Mouse (Mus musculus): Measurements from ENCODE around the gene Ubtfl1. TPM values are rescaled to one million over a fixed set of nuclear protein-coding genes. Genes with fewer than 3 reads are reported as not detected.
"Not testable (repeated sequence)": the region's sequence is repeated elsewhere in the genome, so short reads cannot be mapped to it uniquely, and the experiment has no call there.

The Ubtfl1 gene
- not detected in 2 replicates for polyA plus RNA-seq (2015; fragmentation: Nextera tagmentation; extraction: Ambion mirVana)

DNA sequence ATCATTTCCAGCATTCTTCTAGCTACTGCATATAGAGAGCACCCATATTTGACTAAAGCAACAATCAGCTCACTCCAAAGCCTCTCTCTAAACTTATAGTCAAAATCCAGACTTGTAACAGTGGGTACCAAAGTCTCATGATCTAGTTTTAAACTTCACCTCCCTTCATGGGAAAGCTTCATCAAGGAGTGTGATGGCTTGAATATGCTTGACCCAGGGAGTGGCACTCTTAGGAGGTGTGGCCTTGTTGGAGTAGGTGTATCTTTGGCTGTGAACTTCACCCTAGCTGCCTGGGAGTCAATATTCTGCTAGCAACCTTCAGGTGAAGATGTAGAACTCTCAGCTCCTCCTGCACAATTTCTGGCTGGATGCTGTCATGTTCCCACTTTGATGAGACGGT, at the start of gene Ubtfl1:
Gene Ubtfl1 (plus strand): TSS at position 301 of the 400 bp plus-strand sequence.
- WGBS = 60% methylated on average over 1 of the region's 1 CpGs
- Histone ChIP-seq H3K4me2 (no peak within 1 kb of the TSS), H3K4me3 (no peak within 1 kb of the TSS), H3K27me3 (replicated peaks) (no peaks in the 10 kb centered on the region), H3K4me1 (no peaks in the 10 kb centered on the region), H3K9ac (no peak within 1 kb of the TSS), H3K9me3 (no peaks in the 10 kb centered on the region), H3K36me3 (no peaks in the 10 kb centered on the region), H3K27ac (replicated peaks) (no peak within 1 kb of the TSS)
- ATAC-seq (ENCODE audit: extremely low read depth, insufficient number of reproducible peaks, low FRiP score, low TSS enrichment) = no peak

DNA sequence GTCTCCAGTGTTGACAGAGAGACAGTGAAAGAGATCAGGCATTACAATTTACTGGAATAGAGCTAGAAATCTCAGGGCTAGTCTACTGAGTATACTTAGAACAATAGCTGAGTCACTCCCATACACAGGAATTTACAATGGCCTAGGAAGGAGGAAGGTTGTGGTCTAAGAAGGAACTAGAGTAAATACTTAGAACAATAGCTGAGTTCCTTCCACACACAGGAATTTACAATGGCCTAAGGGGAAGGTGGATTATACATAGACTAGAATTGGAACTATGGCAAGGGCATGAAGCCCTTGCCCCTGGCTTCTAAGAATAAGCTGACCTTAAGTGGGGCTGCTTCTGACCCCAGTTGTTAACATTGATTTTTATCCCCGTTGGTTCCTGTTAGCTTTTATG, 31.2 kb upstream of the Ubtfl1 start:
- H3K36me3 ChIP-seq; H3K9ac ChIP-seq; H3K4me3 ChIP-seq; ATAC-seq (ENCODE audit: extremely low read depth, insufficient number of reproducible peaks, low FRiP score, low TSS enrichment); H3K27ac ChIP-seq (replicated peaks); H3K4me1 ChIP-seq; H3K27me3 ChIP-seq (replicated peaks); H3K9me3 ChIP-seq; H3K4me2 ChIP-seq: not testable (repeated sequence)
- WGBS = 68% methylated on average over 1 of the region's 1 CpGs

DNA sequence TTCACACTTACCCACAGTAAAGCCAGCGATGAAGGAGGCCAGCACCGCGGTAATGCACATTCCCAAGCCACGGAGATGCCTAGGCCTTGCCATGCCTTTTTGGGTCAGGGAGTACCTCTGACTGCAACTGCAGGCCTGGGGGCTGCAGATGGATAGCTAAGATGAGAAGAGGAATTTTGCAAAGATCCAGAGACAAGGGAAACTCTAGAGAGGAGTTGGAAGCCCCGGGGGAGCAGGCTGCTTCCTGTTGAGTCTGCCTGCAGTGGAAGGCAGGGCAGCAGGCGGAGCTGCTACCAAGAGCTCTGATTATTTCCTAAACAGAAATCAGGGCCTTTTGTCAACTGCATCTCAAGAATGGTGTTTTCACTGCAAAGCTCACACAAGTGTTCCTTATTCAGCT, 18.4 kb upstream of the Ubtfl1 start:
- H3K9ac ChIP-seq = peak overlapping the region; percentile 69
- ATAC-seq (ENCODE audit: extremely low read depth, insufficient number of reproducible peaks, low FRiP score, low TSS enrichment) = no peak
- 0 out of 2 replicates have a peak overlapping the region, but pooled peaks have one; percentile 1 for H3K27ac ChIP-seq (replicated peaks)
- peak overlapping the region; percentile 55 for H3K4me2 ChIP-seq
- no peaks in the 10 kb centered on the region for H3K27me3 ChIP-seq (replicated peaks)
- H3K4me3 ChIP-seq = peak overlapping the region; percentile 36
- WGBS = 16% methylated on average over 6 of the region's 6 CpGs
- no peaks in the 10 kb centered on the region for H3K36me3 ChIP-seq
- peaks cover 5% of the 10 kb centered on the region; the same call in 1 of the 2 replicates for H3K4me1 ChIP-seq
- H3K9me3 ChIP-seq = no peaks in the 10 kb centered on the region

DNA sequence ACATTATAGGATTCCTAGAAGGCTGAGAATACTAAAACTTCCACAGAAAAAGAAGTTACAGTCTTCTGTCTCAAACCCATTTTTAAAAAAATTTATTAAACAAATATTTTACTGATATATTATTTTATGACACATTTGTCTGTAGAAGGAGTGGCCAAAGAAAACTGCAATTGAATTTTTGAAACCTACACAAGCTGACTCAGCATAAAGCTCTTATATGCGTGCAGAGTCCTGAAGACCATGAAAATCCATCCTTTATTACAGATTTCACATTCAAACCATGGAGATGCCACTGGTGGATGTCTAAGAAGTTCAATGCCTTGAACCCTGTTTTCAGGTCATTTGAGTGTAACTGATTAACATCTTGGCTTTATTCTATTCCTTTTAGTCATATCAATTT, 4.6 kb upstream of the Ubtfl1 start:
- Histone ChIP-seq H3K9ac (no peak overlapping the region), H3K27me3 (replicated peaks) (no peaks in the 10 kb centered on the region), H3K9me3 (no peaks in the 10 kb centered on the region), H3K27ac (replicated peaks) (no peak overlapping the region), H3K36me3 (no peaks in the 10 kb centered on the region), H3K4me1 (no peaks in the 10 kb centered on the region), H3K4me3 (no peak overlapping the region), H3K4me2 (no peak overlapping the region)
- no peak for ATAC-seq (ENCODE audit: extremely low read depth, insufficient number of reproducible peaks, low FRiP score, low TSS enrichment)
- WGBS = 78% methylated on average over 1 of the region's 1 CpGs

DNA sequence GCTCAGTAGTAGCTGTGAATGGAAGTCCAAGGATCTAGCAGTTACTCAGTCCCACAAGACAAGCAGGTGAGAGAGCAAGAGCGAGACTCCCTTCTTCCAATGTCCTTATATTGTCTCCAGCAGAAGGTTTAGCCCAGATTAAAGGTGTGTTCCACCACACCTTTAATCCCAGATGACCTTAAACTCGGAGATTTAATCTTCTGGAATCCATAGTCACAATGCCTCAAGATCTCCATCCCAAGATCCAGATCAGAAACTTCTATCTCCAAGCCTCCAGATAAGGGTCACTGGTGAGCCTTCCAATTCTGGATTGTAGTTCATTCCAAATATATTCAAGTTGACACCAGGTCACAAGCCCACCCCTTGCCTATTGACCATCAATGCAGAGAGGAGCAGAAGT, 1.3 kb upstream of the Ubtfl1 start, which contains the start of gene Naalad2:
Gene Naalad2 (minus strand): TSS at position 101 of the 400 bp plus-strand sequence.
- H3K27me3 ChIP-seq (replicated peaks); H3K9me3 ChIP-seq; H3K4me1 ChIP-seq; H3K4me2 ChIP-seq; H3K4me3 ChIP-seq; H3K9ac ChIP-seq; ATAC-seq (ENCODE audit: extremely low read depth, insufficient number of reproducible peaks, low FRiP score, low TSS enrichment); H3K36me3 ChIP-seq; H3K27ac ChIP-seq (replicated peaks): not testable (repeated sequence)
- WGBS = 68% methylated on average over 2 of the region's 2 CpGs

DNA sequence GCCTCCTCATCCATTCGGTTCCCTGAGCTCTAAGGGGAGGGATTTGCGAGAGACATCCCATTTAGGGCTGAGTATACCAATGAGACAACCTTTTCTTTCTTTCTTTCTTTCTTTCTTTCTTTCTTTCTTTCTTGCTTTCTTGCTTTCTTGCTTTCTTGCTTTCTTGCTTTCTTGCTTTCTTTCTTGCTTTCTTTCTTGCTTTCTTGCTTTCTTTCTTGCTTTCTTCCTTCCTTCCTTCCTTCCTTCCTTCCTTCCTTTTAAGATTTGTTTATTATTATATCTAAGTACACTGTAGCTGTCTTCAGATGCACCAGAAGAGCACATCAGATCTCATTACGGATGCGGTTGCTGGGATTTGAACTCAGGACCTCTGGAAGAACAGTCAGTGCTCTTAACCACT, 8.2 kb downstream of the Ubtfl1 start:
- not testable (repeated sequence) for H3K36me3 ChIP-seq; H3K27ac ChIP-seq (replicated peaks); H3K9ac ChIP-seq; H3K4me3 ChIP-seq; ATAC-seq (ENCODE audit: extremely low read depth, insufficient number of reproducible peaks, low FRiP score, low TSS enrichment); H3K9me3 ChIP-seq; H3K4me1 ChIP-seq; H3K27me3 ChIP-seq (replicated peaks); H3K4me2 ChIP-seq
- 78% methylated on average over 4 of the region's 4 CpGs for WGBS

DNA sequence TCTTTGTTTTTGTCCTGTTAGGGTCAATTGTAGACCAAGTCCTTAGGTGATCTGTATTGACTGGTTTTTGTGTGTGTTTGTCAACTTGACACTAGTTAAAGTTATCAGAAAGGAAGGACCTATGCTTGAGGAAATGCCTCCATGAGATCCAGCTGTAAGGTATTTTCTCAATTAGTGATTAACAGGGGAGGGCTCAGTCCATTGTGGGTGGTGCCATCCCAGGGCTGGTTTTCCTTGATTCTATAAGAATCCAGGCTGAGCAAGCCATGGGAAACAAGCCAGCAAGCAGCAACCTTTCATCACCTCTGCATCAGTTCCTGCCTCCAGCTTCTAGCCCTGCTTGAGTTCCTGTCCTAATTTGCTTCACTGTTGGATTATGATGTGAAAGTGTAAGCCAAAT, 26.1 kb downstream of the Ubtfl1 start, which contains the start of gene Mbd3l2:
Gene Mbd3l2 (plus strand): TSS at position 301 of the 400 bp plus-strand sequence.
- no peaks in the 10 kb centered on the region for H3K9me3 ChIP-seq
- H3K4me3 ChIP-seq = no peak within 1 kb of the TSS
- peaks cover 3% of the 10 kb centered on the region; the same call in 1 of the 2 replicates for H3K4me1 ChIP-seq
- H3K4me2 ChIP-seq = no peak within 1 kb of the TSS
- ATAC-seq (ENCODE audit: extremely low read depth, insufficient number of reproducible peaks, low FRiP score, low TSS enrichment) = no peak
- H3K9ac ChIP-seq = no peak within 1 kb of the TSS
- no peaks in the 10 kb centered on the region for H3K27me3 ChIP-seq (replicated peaks)
- H3K36me3 ChIP-seq = no peaks in the 10 kb centered on the region
- no peak within 1 kb of the TSS for H3K27ac ChIP-seq (replicated peaks)

DNA sequence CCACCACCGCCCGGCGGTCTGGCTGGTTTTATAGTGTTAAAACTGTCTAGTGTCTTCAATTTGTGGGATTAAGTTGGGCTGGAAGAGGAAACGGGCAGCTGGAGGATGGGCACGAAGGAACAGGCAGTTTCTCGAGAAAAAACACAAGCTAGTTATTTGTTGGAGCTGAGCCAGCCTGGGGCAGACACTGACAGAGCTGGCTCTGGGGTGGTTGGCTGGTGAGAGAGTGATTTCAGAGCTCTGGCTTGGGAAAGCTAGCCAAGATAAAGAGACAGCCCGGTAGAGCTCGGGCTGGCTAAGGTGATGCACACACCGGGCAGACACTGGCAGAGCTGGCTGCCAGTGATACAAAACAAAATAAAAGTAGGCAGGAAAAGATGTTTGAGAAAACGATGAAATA, 27.5 kb downstream of the Ubtfl1 start:
- H3K9me3 ChIP-seq = no peaks in the 10 kb centered on the region
- no peaks in the 10 kb centered on the region for H3K36me3 ChIP-seq
- WGBS = 57% methylated on average over 10 of the region's 10 CpGs
- ATAC-seq (ENCODE audit: extremely low read depth, insufficient number of reproducible peaks, low FRiP score, low TSS enrichment) = no peak
- no peak overlapping the region for H3K9ac ChIP-seq
- peaks cover 3% of the 10 kb centered on the region; the same call in 1 of the 2 replicates for H3K4me1 ChIP-seq
- H3K4me3 ChIP-seq = no peak overlapping the region
- H3K4me2 ChIP-seq = no peak overlapping the region
- H3K27ac ChIP-seq (replicated peaks) = no peak overlapping the region
- H3K27me3 ChIP-seq (replicated peaks) = no peaks in the 10 kb centered on the region

DNA sequence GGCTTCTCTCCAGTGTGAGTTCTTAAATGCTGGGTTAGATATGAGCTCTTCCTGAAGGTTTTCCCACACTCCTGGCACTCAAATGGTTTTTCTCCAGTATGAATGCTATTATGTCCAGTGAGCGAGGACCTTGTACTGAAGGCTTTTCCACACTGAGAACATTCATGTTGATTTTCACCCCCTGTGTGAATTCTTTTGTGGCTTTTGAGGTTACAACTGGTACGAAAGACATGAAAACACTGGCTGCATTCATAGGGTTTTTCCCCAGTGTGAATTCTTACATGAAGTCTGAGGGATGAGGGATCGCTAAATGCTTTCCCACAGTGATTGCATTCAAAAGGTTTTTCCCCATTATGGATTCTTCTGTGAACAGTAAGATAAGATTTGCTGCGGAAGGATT, 52.3 kb downstream of the Ubtfl1 start:
- H3K27me3 ChIP-seq (replicated peaks) = no peaks in the 10 kb centered on the region
- no peak overlapping the region for H3K9ac ChIP-seq
- peaks cover 15% of the 10 kb centered on the region for H3K9me3 ChIP-seq
- H3K4me2 ChIP-seq = no peak overlapping the region
- H3K36me3 ChIP-seq = peaks cover 53% of the 10 kb centered on the region
- ATAC-seq (ENCODE audit: extremely low read depth, insufficient number of reproducible peaks, low FRiP score, low TSS enrichment) = no peak
- no peak overlapping the region for H3K27ac ChIP-seq (replicated peaks)
- H3K4me1 ChIP-seq = no peaks in the 10 kb centered on the region
- no peak overlapping the region for H3K4me3 ChIP-seq
- 75% methylated on average over 4 of the region's 4 CpGs for WGBS

Small RNA genes within 50 kb of the gene (microRNA-seq; reads per million reads assigned to microRNA genes)
- not detected for gene Gm22854

Other genes with a start within 250 kb of the Ubtfl1 start
- gene Chordc1, start 112.3 kb upstream of the Ubtfl1 start, polyA plus RNA-seq (2015; fragmentation: Nextera tagmentation; extraction: Ambion mirVana) = 61.5 and 80.9 TPM in 2 replicates
- gene Naalad2, start 1.4 kb upstream of the Ubtfl1 start, polyA plus RNA-seq (2015; fragmentation: Nextera tagmentation; extraction: Ambion mirVana) = 2.8 and 3.0 TPM in 2 replicates
- not detected in 2 replicates for gene Mbd3l2, start 26.2 kb downstream of the Ubtfl1 start, polyA plus RNA-seq (2015; fragmentation: Nextera tagmentation; extraction: Ambion mirVana)
- gene Zfp558, start 73.8 kb downstream of the Ubtfl1 start, polyA plus RNA-seq (2015; fragmentation: Nextera tagmentation; extraction: Ambion mirVana) = 3.5 and 4.3 TPM in 2 replicates
- gene Mbd3l1, start 73.9 kb downstream of the Ubtfl1 start, polyA plus RNA-seq (2015; fragmentation: Nextera tagmentation; extraction: Ambion mirVana) = not detected in 2 replicates